Mouse (Mus musculus) layer of hippocampus, adult 9-11 months (tissue): ENCODE data around the gene Phtf2.

Experiments
- DNase-seq: peaks from one replicate; pipeline ENCODE4 v3.0.0; 2022

The Phtf2 gene

DNA sequence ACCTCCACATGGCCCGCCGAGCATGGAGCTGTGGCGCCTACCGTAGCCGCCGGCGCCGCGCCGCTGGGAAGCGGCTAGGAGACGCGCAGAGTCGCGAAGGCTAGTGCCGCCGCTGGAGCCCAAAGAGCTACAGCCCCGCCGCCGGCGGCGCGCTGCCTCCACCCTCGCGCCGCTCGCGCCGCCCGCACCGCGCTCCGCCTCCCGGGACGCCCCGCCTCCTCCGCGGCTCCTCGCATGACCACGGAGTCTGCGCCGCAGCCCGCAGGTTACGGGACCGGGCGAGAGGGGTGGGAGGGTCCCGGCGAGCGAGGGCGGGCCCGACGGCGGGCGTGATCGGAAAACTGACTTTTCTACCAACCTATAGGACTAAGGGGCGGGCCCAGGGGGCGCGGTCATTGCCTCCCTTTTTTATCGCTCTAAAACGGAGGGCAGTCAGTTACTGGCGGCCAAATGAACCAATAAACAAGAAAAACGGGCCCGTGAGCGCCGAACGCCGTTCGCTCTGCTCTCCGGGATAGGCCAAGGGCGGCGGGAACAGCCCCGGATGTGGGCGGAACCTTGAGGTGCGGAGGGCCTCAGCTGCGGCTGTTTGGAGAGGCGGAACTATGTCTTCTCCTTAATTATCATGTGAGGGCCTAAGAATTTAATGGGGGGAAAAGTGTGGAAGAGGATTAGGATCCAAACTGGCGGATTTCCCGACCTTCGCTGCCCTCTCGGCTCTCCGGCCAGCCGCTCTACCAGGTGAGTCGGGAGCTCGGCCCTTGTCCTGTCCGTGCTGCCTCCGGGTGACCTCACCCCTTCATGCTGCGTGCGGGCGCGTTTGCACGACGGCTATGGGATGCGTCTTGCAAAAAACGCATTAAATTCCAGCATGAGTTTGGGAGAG lies at the start of gene Phtf2, which contains the start of gene Tmem60:
Gene Phtf2 (minus strand): TSS at position 210 of the 886 bp plus-strand sequence.
Gene Tmem60 (plus strand): TSS at position 277 of the 886 bp plus-strand sequence.
- DNase-seq, result peak; percentile 99

DNA sequence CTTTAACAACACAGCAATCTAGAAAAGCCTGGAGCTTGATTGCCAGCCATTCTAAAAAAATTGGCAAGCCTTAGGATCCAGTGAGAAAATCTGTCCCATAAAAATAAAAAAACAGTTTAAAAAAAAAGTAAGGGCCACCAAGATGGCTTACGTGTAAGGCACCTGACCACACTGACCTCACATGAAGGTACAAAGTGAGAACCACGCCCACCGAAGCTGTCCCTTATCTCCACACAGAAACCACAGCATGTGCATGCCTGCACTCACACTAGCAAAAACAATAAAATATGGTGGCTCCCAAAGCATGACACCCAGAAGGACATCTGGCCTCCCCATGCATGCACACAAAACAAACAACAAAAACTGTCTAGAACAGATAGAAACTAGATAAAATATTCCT lies 49.4 kb upstream of the Phtf2 start:
- DNase-seq, result no peak

DNA sequence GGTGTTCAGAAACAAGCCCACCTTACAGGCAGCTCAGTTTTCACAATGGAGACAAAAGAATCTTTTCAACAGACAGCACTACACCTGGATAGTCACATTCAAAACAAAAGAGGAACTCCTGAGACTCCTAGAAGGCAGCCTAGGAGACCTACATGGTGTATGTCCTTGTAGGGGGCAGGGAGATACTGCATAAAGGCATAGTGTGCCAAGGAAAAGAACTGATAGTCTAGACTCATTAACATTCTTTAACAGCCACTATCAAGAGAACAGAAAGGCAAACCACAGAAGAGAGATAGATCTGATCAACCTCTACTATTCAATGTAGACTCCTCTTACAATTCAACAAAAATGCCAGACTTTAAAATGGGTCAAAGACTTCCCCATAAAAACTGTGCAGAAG lies 48.5 kb upstream of the Phtf2 start:
- DNase-seq, result no peak

DNA sequence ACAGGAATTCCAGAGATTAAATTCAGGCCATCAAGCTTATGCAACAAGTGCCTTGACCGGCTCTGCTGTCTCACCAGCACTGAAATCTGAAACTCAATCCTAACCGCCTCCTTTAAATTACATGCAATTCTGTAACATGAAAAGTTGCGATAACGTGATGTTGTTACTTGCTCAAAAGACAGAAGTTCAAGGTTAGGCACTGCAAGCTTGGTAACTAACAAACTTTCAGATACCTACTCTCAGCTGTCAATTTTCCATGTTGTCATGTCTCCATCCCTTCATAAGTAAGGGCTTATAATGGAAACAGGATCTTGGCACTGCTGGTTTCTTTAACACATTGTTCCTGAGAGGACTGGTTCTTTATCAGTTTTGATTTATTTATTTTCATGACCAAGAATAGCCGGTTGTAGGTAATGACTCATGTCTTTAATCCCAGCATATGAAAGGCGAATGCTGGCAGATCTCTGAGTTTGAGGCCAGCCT lies 47.8 kb upstream of the Phtf2 start:
- no peak for DNase-seq

DNA sequence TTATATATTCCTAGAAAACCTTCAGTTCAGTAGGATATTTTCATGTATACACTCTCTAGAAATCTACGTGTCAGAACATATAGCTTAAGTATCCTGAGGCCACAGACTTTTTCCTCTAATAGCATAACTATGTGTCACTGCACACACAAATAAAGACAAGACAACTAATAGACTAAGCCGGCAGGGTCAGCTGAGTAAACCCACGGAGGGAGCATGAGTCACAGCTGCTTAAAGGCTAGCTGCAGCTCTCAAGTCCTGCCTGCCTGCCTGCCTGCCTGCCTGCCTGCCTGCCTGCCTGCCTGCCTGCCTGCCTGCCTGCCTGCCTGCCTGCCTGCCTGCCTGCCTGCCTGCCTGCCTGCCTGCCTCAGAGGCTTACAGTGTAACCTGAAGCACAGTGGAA lies 43.5 kb upstream of the Phtf2 start:
- DNase-seq, result no peak

GRCm38 (mm10) chr5:20924608-20925007 lies 42.7 kb upstream of the Phtf2 start:
- no peak for DNase-seq

DNA sequence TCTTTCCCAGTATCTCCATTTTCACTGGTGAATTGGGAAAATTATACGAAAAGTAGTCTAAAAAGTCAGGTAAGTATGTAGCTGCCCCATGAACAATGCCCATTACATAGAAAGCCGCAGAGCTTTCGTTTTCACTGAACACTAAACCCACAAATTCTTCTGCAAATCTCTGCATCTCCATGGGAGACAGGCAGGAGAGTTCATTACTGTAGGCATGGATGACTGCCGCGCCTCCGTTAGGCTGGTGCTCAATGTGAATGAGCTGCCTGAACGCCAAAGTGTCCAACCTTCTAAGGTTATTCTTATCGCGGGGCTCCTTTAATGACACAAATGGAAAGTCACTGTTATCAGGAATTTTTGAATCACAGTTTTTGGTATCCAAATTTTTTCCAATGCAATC lies 37.6 kb upstream of the Phtf2 start:
- no peak for DNase-seq

DNA sequence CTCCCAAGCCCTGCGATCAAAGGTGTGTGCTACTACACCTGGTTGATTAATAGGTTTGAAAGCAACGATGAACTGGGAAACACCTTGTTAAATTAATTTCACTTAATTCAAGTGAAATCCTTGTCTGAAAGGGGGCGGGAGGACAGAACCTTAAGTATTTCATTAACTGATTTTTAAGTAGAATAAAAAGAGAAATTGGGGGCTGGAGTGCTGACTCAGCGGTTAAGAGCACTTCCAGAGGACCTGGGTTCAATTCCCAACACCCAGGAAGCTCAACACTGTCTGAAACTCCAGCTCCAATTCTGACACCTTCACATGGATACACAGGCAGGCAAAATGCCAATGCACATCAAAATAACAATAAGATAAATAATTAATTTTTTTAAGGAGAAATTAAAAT lies 37.0 kb upstream of the Phtf2 start:
- DNase-seq, result no peak

- DNase-seq, result peak; percentile 63
Observed at GRCm38 (mm10) chr5:20913372-20914275, 31.7 kb upstream of the Phtf2 start.

DNA sequence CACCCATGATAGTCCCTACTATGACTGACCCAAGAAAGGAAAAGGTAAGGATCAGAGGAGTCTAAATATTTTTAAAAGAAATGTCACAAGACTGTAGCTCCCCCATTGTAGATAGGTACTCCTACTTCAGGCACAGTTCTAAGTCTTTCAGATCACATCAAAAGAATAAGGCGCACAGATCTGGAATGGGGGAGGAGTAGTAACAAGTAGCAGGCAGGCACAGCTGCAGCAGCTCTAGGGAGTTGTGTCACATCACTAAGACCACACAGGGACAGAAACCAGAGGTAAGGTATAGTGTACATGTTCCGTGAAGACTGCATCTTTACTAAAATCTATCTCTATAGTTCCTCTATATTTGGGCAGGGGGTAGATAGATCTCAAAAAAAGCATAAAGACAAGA lies 29.8 kb upstream of the Phtf2 start:
- DNase-seq, result no peak

DNA sequence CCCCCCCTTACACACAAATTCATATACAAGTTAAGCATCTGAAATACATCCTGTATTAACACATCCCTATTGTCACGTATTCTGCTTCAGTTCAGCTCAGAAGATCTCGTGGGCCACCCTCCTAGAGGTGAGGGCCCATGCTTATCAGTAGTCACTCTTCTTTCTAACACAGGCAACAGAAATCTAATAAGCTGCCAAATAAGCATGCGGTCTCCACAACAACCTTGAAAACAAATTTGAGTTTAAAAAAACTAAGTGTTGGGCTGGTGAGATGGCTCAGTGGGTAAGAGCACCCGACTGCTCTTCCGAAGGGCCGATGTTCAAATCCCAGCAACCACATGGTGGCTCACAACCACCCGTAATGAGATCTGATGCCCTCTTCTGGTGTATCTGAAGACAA lies 24.3 kb upstream of the Phtf2 start:
- DNase-seq, result no peak

GRCm38 (mm10) chr5:20905437-20905836 lies 23.5 kb upstream of the Phtf2 start:
- no peak for DNase-seq

DNA sequence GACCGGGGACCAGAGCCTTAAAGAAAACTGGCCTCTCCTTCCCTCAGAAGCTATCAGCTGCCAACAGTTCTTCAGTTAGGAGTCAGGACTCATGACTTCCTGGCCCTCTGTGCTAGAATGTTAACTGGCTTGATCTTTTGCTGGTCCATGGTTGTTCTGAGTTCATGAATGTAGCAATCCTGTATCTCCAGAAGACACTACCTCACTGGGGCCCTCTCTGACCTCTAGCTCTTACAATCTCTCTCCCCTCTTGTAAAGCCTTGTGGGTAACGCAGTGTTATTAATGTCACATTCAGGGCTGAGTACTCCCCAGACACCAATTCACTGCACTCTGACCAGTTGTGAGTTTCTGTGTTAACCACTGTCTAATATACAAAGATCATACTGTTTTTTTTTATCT lies 22.7 kb upstream of the Phtf2 start:
- DNase-seq, result no peak

DNA sequence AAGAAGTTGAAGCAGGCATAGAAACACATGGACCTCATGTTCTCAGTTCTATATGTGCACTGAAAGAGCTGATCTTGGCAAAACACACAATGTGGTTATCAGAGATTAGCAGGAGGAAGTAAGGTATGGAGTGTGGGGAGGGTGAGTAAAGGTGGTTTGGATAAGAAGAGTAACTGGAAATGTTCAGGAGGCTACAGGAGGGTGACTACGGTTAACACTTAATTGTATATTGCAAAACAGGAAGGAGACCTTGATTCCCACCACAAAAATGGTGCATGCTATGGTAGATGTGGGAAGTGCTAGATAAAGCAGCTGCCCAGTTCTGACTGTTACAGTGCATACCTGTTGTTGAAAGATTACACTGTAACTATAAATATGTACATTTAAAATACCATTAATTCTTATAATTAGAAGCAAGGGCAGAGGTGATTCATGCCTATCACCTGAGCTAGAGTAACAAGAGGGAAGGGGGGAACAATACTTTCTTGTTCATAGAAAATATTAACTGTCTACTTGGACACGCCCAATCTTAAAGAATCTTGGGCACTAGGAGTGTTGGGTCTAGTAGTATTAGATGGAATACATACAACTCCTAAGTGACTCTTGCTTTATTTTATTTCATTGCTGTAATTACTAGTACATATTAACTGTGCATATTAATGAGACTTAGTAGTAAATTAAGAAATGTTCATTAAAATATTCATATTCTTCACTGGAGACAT lies 15.7 kb upstream of the Phtf2 start:
- DNase-seq, result no peak

DNA sequence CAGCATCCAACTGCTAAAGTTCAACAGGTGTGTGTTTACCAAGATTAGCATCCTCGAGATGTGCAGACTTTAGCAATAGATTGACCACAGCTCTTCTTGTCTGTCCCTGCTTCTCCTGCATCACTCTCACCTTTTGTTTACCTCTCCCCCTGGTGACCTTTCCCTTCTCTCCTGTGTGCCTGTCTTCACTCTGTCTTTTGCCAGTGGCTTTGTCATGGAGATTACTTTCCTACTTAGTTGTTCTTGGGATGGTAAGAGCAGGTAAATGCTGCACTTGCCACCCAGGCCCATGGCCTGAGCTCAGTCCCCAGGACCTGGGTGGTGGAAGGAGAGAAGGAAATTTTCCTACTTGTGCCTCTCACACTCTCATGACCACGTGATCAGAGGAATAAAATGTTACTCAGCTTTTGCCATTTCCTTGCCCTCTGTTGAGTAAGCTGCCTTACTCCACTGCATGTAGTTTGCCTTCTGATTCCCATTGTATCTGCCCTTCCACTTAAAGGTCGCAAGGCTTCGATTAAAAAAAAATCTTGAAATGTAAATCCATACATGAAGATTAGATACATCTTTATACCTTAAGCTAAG lies 2.2 kb upstream of the Phtf2 start:
- DNase-seq, result no peak

DNA sequence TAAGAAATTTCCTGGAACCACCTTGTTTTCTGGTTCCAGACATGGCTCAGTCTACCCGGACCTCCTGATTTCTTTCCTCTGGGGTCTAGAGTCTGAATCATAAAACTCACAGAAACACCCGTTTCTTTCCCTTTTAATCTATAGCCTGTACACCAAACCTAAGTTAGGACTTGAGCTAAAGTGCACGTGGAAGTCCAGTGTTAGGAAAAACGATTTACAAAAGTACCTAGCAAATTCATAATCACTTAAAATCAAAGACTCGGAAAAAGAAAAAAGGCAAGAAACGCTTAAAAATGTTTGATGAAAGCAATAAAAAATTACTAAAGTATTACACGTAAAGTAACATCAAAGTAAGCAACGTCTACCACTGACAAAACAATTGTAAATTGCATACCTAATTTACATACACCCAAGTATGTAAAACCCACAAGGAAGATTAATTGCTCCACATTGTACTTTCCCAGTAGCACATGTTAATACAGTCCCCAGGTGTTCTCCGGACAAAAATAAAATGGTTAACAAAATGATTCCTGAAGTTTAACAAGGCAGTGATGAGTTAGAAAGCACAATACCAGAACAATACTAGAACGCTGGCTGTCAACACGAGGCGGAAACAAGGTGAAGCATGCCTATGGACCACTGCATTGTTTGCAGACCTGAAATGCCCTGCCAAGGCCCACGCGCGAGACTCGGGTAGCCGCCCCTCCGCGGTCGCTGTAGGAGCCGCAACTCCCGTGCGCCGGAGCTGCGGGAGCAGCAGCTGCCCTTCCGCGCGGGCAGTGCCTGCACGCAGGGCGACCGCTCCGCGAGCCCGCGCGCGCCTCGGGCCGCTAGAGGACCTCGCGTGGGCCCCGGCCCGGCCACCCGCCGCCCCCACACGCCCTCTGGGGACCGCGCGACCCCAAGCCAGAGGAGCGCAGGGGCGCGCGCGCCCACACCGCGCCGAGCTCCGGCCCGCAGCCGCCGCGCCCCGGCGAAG lies 838 bp downstream of the Phtf2 start:
- DNase-seq, result peak; percentile 31

GRCm38 (mm10) chr5:20880386-20880785 lies 1.5 kb downstream of the Phtf2 start:
- DNase-seq, result no peak

- no peak for DNase-seq
Observed at GRCm38 (mm10) chr5:20876934-20877426, 4.9 kb downstream of the Phtf2 start.

- no peak for DNase-seq
Observed at GRCm38 (mm10) chr5:20873146-20873545, 8.8 kb downstream of the Phtf2 start.

DNA sequence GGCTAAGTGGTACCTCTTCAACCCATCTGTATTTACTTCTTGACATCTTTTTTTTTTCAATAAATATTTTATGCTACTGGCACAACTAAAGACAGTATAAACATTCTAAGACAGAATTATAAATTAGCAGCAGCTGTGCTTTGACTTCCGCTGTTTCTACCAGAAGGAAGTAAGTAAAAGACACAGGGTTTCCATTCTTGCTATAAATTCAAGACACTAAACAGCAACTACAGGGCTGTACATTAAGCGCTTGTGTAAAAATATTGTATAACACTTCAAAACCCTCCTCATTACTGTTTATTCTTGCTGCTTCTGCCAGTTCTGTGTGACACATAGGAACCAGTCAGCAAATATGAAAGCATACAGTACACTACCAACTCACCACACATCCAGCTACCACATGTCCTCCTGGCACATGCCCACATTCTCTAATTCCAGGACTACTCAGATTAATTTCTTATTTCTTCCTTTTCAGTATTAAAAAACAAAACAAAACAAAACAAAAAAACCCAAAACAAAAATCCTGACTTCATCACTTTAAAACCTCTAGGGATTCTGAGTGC lies 16.6 kb downstream of the Phtf2 start:
- no peak for DNase-seq
